Mouse (Mus musculus) liver, embryonic 14.5 days (tissue): ENCODE results near the gene Dclk2. TPM values are rescaled to one million over a fixed set of nuclear protein-coding genes. Genes with fewer than 3 reads are reported as not detected.

Experiments
- ATAC-seq: fragments of 200-750 bp; cut with Nextera tagmentation; 2 replicates; pipeline ENCODE4 v1.8.0; 2017; ENCODE audit warnings: moderate number of reproducible peaks, mild to moderate bottlenecking, moderate library complexity; ENCODE audit not compliant: insufficient read depth
- DNase-seq, 3 experiments: peaks; one replicate each; pipeline ENCODE4 v3.0.0-alpha.2; 2012 to 2013; ENCODE audit warnings: low read depth in 3 of 3, low spot score in 3 of 3
- H3K27ac ChIP-seq: fragments of 300-500 bp; sonication (generic); 2 replicates; pipeline ENCODE4 v1.5.1; 2014; ENCODE audit warnings: moderate library complexity, mild to moderate bottlenecking, control low read depth, inconsistent platforms
- H3K27me3 ChIP-seq: fragments of 300-500 bp; sonication (generic); 2 replicates; pipeline ENCODE4 v1.6.1; 2014; ENCODE audit warnings: mild to moderate bottlenecking, low read length, moderate library complexity; ENCODE audit not compliant: control insufficient read depth, insufficient read depth
- H3K36me3 ChIP-seq: fragments of 300-500 bp; sonication (generic); replicated peaks from 2 replicates; pipeline ENCODE4 v1.6.1; 2014; ENCODE audit warnings: low read depth; ENCODE audit not compliant: control insufficient read depth, insufficient read depth
- H3K4me1 ChIP-seq, 2 experiments: fragments of 200-500 bp in 1 of 2; fragments of 300-500 bp in 1 of 2; sonication (generic) in 1 of 2; replicated peaks; 2 replicates each; pipeline ENCODE4 v1.6.1; 2012 to 2014; ENCODE audit warnings: antibody characterized with exemption in 1 of 2, inconsistent platforms in 1 of 2, low read length in 1 of 2; ENCODE audit not compliant: control insufficient read depth in 2 of 2, insufficient read depth in 2 of 2
- H3K4me2 ChIP-seq: fragments of 300-500 bp; sonication (generic); 2 replicates; pipeline ENCODE4 v1.6.1; 2014; ENCODE audit warnings: low read depth, mild to moderate bottlenecking, control low read depth, moderate library complexity
- H3K4me3 ChIP-seq, 2 experiments: fragments of 200-500 bp in 1 of 2; fragments of 300-500 bp in 1 of 2; sonication (generic) in 1 of 2; 2 replicates each; pipeline ENCODE4 v1.5.1; 2012 to 2014; ENCODE audit warnings: low read depth in 2 of 2, low read length in 2 of 2, mild to moderate bottlenecking in 2 of 2, control low read depth in 1 of 2, inconsistent platforms in 1 of 2, moderate library complexity in 1 of 2; ENCODE audit not compliant: insufficient read depth in 1 of 2
- H3K9ac ChIP-seq: fragments of 300-500 bp; sonication (generic); replicated peaks from 2 replicates; pipeline ENCODE4 v1.6.1; 2014; ENCODE audit warnings: mild to moderate bottlenecking, control low read depth, moderate library complexity
- H3K9me3 ChIP-seq: fragments of 300-500 bp; sonication (generic); 2 replicates; pipeline ENCODE4 v1.6.1; 2016; ENCODE audit warnings: low read length, mixed read lengths; ENCODE audit not compliant: control insufficient read depth
- CTCF ChIP-seq: IDR thresholded peaks from 2 replicates; pipeline ENCODE4 v1.5.1; 2016; ENCODE audit warnings: antibody characterized with exemption, low read depth, control low read depth
- EP300 ChIP-seq: IDR thresholded peaks from 2 replicates; pipeline ENCODE4 v1.6.1; 2016; ENCODE audit warnings: antibody characterized with exemption, low read depth
- WGBS: fragments of 180-500 bp; shearing (Covaris S2); extraction: QIAGEN DNeasy Blood & Tissue Kit; methylation state at CpG from one replicate; pipeline ENCODE4 v1.1.7; 2014; ENCODE audit not compliant: insufficient replicate concordance; 5-methylcytosine and 5-hydroxymethylcytosine counted together
- polyA plus RNA-seq, 2 experiments: library from polyadenylated mRNA; depleted of rRNA in 1 of 2; stranded (reverse) in 1 of 2; unstranded in 1 of 2; fragments of >200 nt; fragmentation: Nextera tagmentation in 1 of 2; extraction: Ambion mirVana in 1 of 2; gene quantifications; 2 replicates each; pipeline versions ENCODE4 v1.2.1 to v1.2.3; 2012 to 2014

The Dclk2 gene
- polyA plus RNA-seq, 2 experiments = 8.7 to 12.8 TPM

DNA sequence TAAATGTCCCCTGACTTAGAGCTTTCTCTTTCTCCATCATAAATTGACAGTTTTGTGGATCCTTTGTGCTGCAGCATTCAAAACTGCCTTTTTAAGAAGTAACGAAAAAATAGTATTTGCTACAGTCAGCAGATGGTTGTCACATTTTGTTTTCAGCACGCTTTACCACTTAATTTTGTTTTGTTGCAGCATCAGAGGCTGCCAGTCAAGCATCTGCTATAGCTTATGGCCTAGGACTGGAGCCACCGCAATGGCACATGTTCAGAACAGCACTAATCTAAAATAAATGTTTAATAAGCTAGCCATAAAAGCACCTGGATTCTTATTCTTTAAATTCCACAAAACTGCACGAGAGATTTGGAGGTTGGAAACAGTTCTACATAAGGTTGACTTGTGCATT is 175.3 kb downstream of the Dclk2 start:
- Histone ChIP-seq H3K4me1 (no peaks in the 10 kb centered on the region), H3K27ac (no peak overlapping the region), H3K36me3 (no peaks in the 10 kb centered on the region), H3K27me3 (no peaks in the 10 kb centered on the region), H3K4me2 (no peak overlapping the region), H3K9me3 (no peaks in the 10 kb centered on the region), H3K4me3 (no peak overlapping the region), H3K9ac (no peak overlapping the region)
- no peak for DNase-seq
- whole genome bisulfite sequencing = 71% methylated on average over 4 of the region's 4 CpGs
- no peak for ATAC-seq
- TF ChIP-seq CTCF = no peak
- TF ChIP-seq EP300 = no peak

DNA sequence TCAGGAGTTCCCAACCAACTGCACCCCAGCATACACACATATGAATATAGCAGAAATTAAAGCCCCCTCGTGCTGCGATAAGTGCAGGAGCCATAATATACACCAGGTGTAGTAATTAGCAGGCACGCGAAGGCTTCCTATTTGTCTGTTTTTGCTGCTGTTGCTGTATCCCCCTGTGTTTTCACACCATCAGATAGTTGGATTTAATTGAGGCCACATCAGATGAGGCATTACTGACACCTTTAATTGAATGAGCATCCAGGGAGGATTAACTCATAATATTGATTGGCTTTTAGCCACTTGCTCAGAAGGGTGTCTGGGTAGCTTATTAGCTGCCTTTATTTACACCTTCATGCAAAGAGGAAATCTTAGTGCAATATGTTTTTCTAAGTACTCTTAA is 180.9 kb downstream of the Dclk2 start:
- H3K9ac ChIP-seq = no peak overlapping the region
- WGBS = 84% methylated on average over 4 of the region's 4 CpGs
- ATAC-seq (no peak), DNase-seq (no peak)
- H3K4me2 ChIP-seq = no peak overlapping the region
- H3K9me3 ChIP-seq = no peaks in the 10 kb centered on the region
- H3K36me3 ChIP-seq = no peaks in the 10 kb centered on the region
- H3K27ac ChIP-seq = no peak overlapping the region
- H3K4me1 ChIP-seq = no peaks in the 10 kb centered on the region
- no peak for TF ChIP-seq EP300
- no peak for TF ChIP-seq CTCF
- H3K27me3 ChIP-seq = no peaks in the 10 kb centered on the region
- H3K4me3 ChIP-seq = no peak overlapping the region

DNA sequence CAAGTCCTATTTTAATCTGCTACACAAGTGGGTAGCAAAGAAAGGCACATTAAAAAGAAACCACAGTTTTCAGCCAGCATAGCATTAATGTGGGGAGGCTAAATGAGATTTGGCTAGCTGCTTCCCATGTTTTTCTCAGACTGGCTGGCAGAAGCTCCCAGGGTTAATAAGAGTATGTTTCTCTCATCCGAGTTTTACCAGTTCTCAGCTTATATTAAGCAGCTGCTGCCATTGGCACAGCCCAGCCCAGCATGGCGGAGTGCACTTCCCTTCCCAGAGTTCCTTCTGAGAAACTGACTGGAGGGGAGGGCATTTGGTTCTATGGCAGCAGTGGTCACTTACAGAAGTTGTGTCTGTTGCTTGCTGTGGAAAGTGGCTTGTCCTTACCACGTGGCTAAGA is 181.8 kb downstream of the Dclk2 start:
- Histone ChIP-seq H3K9ac (no peak overlapping the region), H3K4me2 (no peak overlapping the region), H3K27me3 (no peaks in the 10 kb centered on the region), H3K9me3 (no peaks in the 10 kb centered on the region), H3K36me3 (no peaks in the 10 kb centered on the region), H3K4me3 (no peak overlapping the region), H3K4me1 (no peaks in the 10 kb centered on the region), H3K27ac (no peak overlapping the region)
- TF ChIP-seq EP300 (no peak), CTCF (no peak)
- 71% methylated on average over 3 of the region's 3 CpGs for whole genome bisulfite sequencing
- ATAC-seq = no peak
- DNase-seq = no peak

Other genes starting within 250 kb of the Dclk2 start
- gene Cd1d1, start 78.6 kb upstream of the Dclk2 start, polyA plus RNA-seq (2012; rRNA removed) = 4.0 and 4.2 TPM in 2 replicates
- 2.5 and 3.4 TPM in 2 replicates for gene Cd1d1, start 78.6 kb upstream of the Dclk2 start, polyA plus RNA-seq (2014; fragmentation: Nextera tagmentation; extraction: Ambion mirVana)